25 mouse cellular contexts compared by ENCODE assay signal in the genomic region with DNA sequence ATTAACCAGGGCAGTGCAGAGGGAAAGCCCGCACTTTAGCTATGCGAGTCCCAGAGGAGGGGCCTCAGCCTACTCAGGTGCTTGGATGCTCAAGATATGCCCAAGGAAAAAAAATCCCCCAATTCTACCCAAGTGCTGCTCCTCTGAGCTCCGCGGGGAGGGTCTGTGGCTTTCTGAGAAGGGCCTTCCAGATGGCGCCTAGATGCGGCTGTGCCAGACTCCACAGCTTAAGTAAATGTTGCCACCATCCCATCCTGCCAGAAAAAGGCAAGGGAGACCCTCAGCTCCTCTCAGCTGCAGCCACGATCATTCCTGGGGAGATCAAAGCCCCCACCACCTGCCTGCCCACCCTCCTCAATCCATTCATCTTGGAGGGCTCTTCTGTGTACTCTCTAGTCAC.
DNase-seq lines count a peak whose midpoint lies in the region; ATAC-seq and TF ChIP-seq lines count a peak whose summit lies in the region.
"Had no signal": no experiment of that assay in that cellular context is flagged by ENCODE, and none has a peak within 500 bp of the region (broad histone marks: within the 10 kb centered on the region; RNA-seq: fewer than 3 reads in every experiment).

No protein-coding gene starts in this region.

- no peaks in the 10 kb centered on the region for H3K9me3 ChIP-seq in forebrain, embryonic 13.5 days (replicated peaks)
- H3K9me3 ChIP-seq in forebrain, embryonic 12.5 days: no peaks in the 10 kb centered on the region
- H3K9me3 ChIP-seq in hindbrain, embryonic 10.5 days: no peaks in the 10 kb centered on the region
- H3K9me3 ChIP-seq in hindbrain, embryonic 13.5 days: no peaks in the 10 kb centered on the region
- no peaks in the 10 kb centered on the region for H3K9me3 ChIP-seq in midbrain, postnatal 0 days (ENCODE audit: low read length)
- no peaks in the 10 kb centered on the region for H3K9me3 ChIP-seq in midbrain, embryonic 13.5 days
- H3K9me3 ChIP-seq: heart, embryonic 12.5 days; heart, embryonic 15.5 days; hindbrain, embryonic 12.5 days; intestine, embryonic 15.5 days had no signal

- no peak for TF ChIP-seq CTCF in midbrain, postnatal 0 days (IDR thresholded peaks at IDR 0.05)

- H3K36me3 ChIP-seq in forebrain, embryonic 13.5 days (ENCODE audit: poor library complexity, severe bottlenecking): no peaks in the 10 kb centered on the region
- H3K36me3 ChIP-seq in forebrain, embryonic 12.5 days (replicated peaks): no peaks in the 10 kb centered on the region
- H3K36me3 ChIP-seq in hindbrain, embryonic 10.5 days: 0 out of 2 replicates have a peak, but pooled peaks cover 4% of the 10 kb centered on the region
- H3K36me3 ChIP-seq in hindbrain, embryonic 13.5 days: no peaks in the 10 kb centered on the region
- H3K36me3 ChIP-seq in midbrain, postnatal 0 days (ENCODE audit: insufficient read depth, low read length): no peaks in the 10 kb centered on the region
- no peaks in the 10 kb centered on the region for H3K36me3 ChIP-seq in midbrain, embryonic 13.5 days
- H3K36me3 ChIP-seq: G1E; heart, embryonic 12.5 days; heart, embryonic 15.5 days; hindbrain, embryonic 12.5 days; intestine, embryonic 15.5 days had no signal

- DNase-seq in hindbrain, embryonic 10.5 days (ENCODE audit: low spot score): no peak
- peak; percentile 28 for DNase-seq in midbrain, postnatal 0 days (ENCODE audit: low spot score)
- no peak for DNase-seq in lung, postnatal 25 days (ENCODE audit: low spot score)
- DNase-seq: adrenal gland, postnatal 10 days; adrenal gland, postnatal 36 days; B cell, adult 2 months; cerebellum, adult 11 months; cerebellum, adult 8-10 months; gastrocnemius, postnatal 25 days; heart, adult 18-20 months; heart, postnatal 10 days; heart, postnatal 4 days; kidney, adult 11 months had no signal

- H3K4me3 ChIP-seq in forebrain, embryonic 13.5 days: no peak overlapping the region
- no peak overlapping the region for H3K4me3 ChIP-seq in forebrain, embryonic 12.5 days (replicated peaks)
- H3K4me3 ChIP-seq in hindbrain, embryonic 10.5 days: no peak overlapping the region
- H3K4me3 ChIP-seq in hindbrain, embryonic 13.5 days: no peak overlapping the region
- no peak overlapping the region for H3K4me3 ChIP-seq in midbrain, postnatal 0 days (ENCODE audit: low read depth, low read length)
- no peak overlapping the region for H3K4me3 ChIP-seq in midbrain, embryonic 13.5 days (replicated peaks)
- H3K4me3 ChIP-seq: heart, embryonic 12.5 days; heart, embryonic 15.5 days; hindbrain, embryonic 12.5 days; intestine, embryonic 15.5 days had no signal

- peaks cover 51% of the 10 kb centered on the region for H3K4me1 ChIP-seq in forebrain, embryonic 13.5 days
- H3K4me1 ChIP-seq in forebrain, embryonic 12.5 days: peaks cover 48% of the 10 kb centered on the region
- H3K4me1 ChIP-seq in hindbrain, embryonic 10.5 days (replicated peaks): peaks cover 70% of the 10 kb centered on the region
- H3K4me1 ChIP-seq in hindbrain, embryonic 13.5 days (replicated peaks): peaks cover 47% of the 10 kb centered on the region
- peaks cover 7% of the 10 kb centered on the region; the same call in 1 of the 2 replicates for H3K4me1 ChIP-seq in midbrain, postnatal 0 days (ENCODE audit: insufficient read depth, low read length)
- H3K4me1 ChIP-seq in midbrain, embryonic 13.5 days (replicated peaks): peaks cover 53% of the 10 kb centered on the region

- H3K27ac ChIP-seq in forebrain, embryonic 13.5 days: no peak overlapping the region
- H3K27ac ChIP-seq in forebrain, embryonic 12.5 days: no peak overlapping the region
- H3K27ac ChIP-seq in hindbrain, embryonic 10.5 days: peak overlapping the region; percentile 40
- no peak overlapping the region for H3K27ac ChIP-seq in hindbrain, embryonic 13.5 days
- H3K27ac ChIP-seq in midbrain, postnatal 0 days (ENCODE audit: low read depth, low read length): no peak overlapping the region
- no peak overlapping the region for H3K27ac ChIP-seq in midbrain, embryonic 13.5 days
- H3K27ac ChIP-seq: heart, embryonic 15.5 days; hindbrain, embryonic 12.5 days; intestine, embryonic 15.5 days had no signal

- no peak overlapping the region for H3K9ac ChIP-seq in forebrain, embryonic 13.5 days
- H3K9ac ChIP-seq in forebrain, embryonic 12.5 days: no peak overlapping the region
- no peak overlapping the region for H3K9ac ChIP-seq in hindbrain, embryonic 13.5 days
- H3K9ac ChIP-seq in midbrain, postnatal 0 days (replicated peaks; ENCODE audit: low read length, poor library complexity, severe bottlenecking): no peak overlapping the region
- H3K9ac ChIP-seq in midbrain, embryonic 13.5 days (replicated peaks): no peak overlapping the region
- H3K9ac ChIP-seq: heart, embryonic 12.5 days; heart, embryonic 15.5 days; hindbrain, embryonic 12.5 days; intestine, embryonic 15.5 days had no signal

- H3K27me3 ChIP-seq in forebrain, embryonic 13.5 days: no peaks in the 10 kb centered on the region
- peaks cover 6% of the 10 kb centered on the region; the same call in 1 of the 2 replicates for H3K27me3 ChIP-seq in forebrain, embryonic 12.5 days
- no peaks in the 10 kb centered on the region for H3K27me3 ChIP-seq in hindbrain, embryonic 10.5 days (ENCODE audit: insufficient read depth, poor library complexity, severe bottlenecking)
- no peaks in the 10 kb centered on the region for H3K27me3 ChIP-seq in hindbrain, embryonic 13.5 days
- no peaks in the 10 kb centered on the region for H3K27me3 ChIP-seq in midbrain, postnatal 0 days (ENCODE audit: insufficient read depth, low read length)
- peaks cover 3% of the 10 kb centered on the region; the same call in 1 of the 2 replicates for H3K27me3 ChIP-seq in midbrain, embryonic 13.5 days
- H3K27me3 ChIP-seq: CH12.LX; heart, embryonic 12.5 days; heart, embryonic 15.5 days; hindbrain, embryonic 12.5 days; intestine, embryonic 15.5 days; Patski had no signal

- no peak overlapping the region for H3K4me2 ChIP-seq in forebrain, embryonic 13.5 days
- H3K4me2 ChIP-seq in forebrain, embryonic 12.5 days: no peak overlapping the region
- no peak overlapping the region for H3K4me2 ChIP-seq in hindbrain, embryonic 13.5 days
- H3K4me2 ChIP-seq in midbrain, postnatal 0 days (ENCODE audit: low read depth, low read length, poor library complexity, severe bottlenecking): no peak overlapping the region
- H3K4me2 ChIP-seq in midbrain, embryonic 13.5 days (replicated peaks): no peak overlapping the region
- H3K4me2 ChIP-seq: heart, embryonic 12.5 days; heart, embryonic 15.5 days; hindbrain, embryonic 12.5 days; intestine, embryonic 15.5 days had no signal

- 69% methylated on average over 7 of the region's 7 CpGs for WGBS in forebrain, embryonic 13.5 days
- WGBS in forebrain, embryonic 12.5 days: 78% methylated on average over 7 of the region's 7 CpGs
- WGBS in hindbrain, embryonic 10.5 days: 82% methylated on average over 7 of the region's 7 CpGs
- WGBS in hindbrain, embryonic 13.5 days: 80% methylated on average over 7 of the region's 7 CpGs
- WGBS in midbrain, postnatal 0 days: 81% methylated on average over 7 of the region's 7 CpGs
- 77% methylated on average over 7 of the region's 7 CpGs for WGBS in midbrain, embryonic 13.5 days

- peak; percentile 22; the same call in 1 of the 2 replicates for ATAC-seq in forebrain, embryonic 13.5 days
- no peak for ATAC-seq in forebrain, embryonic 12.5 days (ENCODE audit: low FRiP score)
- ATAC-seq in hindbrain, embryonic 13.5 days (ENCODE audit: low FRiP score): no peak
- ATAC-seq in midbrain, postnatal 0 days (ENCODE audit: low FRiP score): no peak
- ATAC-seq in midbrain, embryonic 13.5 days: no peak
- ATAC-seq: hindbrain, embryonic 16.5 days; intestine, embryonic 15.5 days; Patski had no signal
